Mouse (Mus musculus) frontal cortex, postnatal 36 days (tissue): ENCODE data around the gene Slc24a2.

Source experiments
- DNase-seq, 2 experiments: peaks; one replicate each; pipeline ENCODE4 v3.0.0; 2022; ENCODE audit warnings: low spot score in 2 of 2

The Slc24a2 gene

GRCm38 (mm10) chr4:87115726-87116125 lies 114.6 kb downstream of the Slc24a2 start:
- DNase-seq: no peak

GRCm38 (mm10) chr4:87109331-87110059 lies 120.8 kb downstream of the Slc24a2 start:
- no peak for DNase-seq

- DNase-seq: no peak
These were observed 129.3 kb downstream of the Slc24a2 start for GRCm38 (mm10) chr4:87100936-87101335.

- peak; percentile 46 to 52 for DNase-seq
These were observed 134.1 kb downstream of the Slc24a2 start for GRCm38 (mm10) chr4:87096186-87096585.

GRCm38 (mm10) chr4:87093612-87094011 lies 136.7 kb downstream of the Slc24a2 start:
- peak in 1 of 2 experiments; percentile 50 for DNase-seq

- DNase-seq: peak in 1 of 2 experiments; percentile 66
These were observed 139.4 kb downstream of the Slc24a2 start for GRCm38 (mm10) chr4:87090841-87091240.

- peak in 1 of 2 experiments; percentile 58 for DNase-seq
These were observed 141.6 kb downstream of the Slc24a2 start for GRCm38 (mm10) chr4:87088713-87089112.

- DNase-seq: no peak
These were observed 142.7 kb downstream of the Slc24a2 start for GRCm38 (mm10) chr4:87087597-87087996.

- no peak for DNase-seq
These were observed 143.2 kb downstream of the Slc24a2 start for GRCm38 (mm10) chr4:87086933-87087577.

- no peak for DNase-seq
These were observed 149.0 kb downstream of the Slc24a2 start for GRCm38 (mm10) chr4:87081321-87081720.

GRCm38 (mm10) chr4:87079305-87079704 lies 151.0 kb downstream of the Slc24a2 start:
- DNase-seq: no peak

GRCm38 (mm10) chr4:87078726-87079125 lies 151.6 kb downstream of the Slc24a2 start:
- DNase-seq: no peak

GRCm38 (mm10) chr4:87075761-87076160 lies 154.5 kb downstream of the Slc24a2 start:
- no peak for DNase-seq

- no peak for DNase-seq
These were observed 162.2 kb downstream of the Slc24a2 start for GRCm38 (mm10) chr4:87068121-87068520.

GRCm38 (mm10) chr4:87065227-87065626 lies 165.1 kb downstream of the Slc24a2 start:
- no peak for DNase-seq

- no peak for DNase-seq
These were observed 165.7 kb downstream of the Slc24a2 start for GRCm38 (mm10) chr4:87064561-87064960.

GRCm38 (mm10) chr4:87062771-87063253 lies 167.5 kb downstream of the Slc24a2 start:
- peak; percentile 66 to 84 for DNase-seq

- DNase-seq: no peak
These were observed 168.6 kb downstream of the Slc24a2 start for GRCm38 (mm10) chr4:87061696-87062095.

- no peak for DNase-seq
These were observed 172.7 kb downstream of the Slc24a2 start for GRCm38 (mm10) chr4:87057572-87057971.

GRCm38 (mm10) chr4:87055768-87056167 lies 174.5 kb downstream of the Slc24a2 start:
- peak; percentile 43 to 44 for DNase-seq

- DNase-seq: no peak
These were observed 177.4 kb downstream of the Slc24a2 start for GRCm38 (mm10) chr4:87052881-87053280.

- no peak for DNase-seq
These were observed 181.2 kb downstream of the Slc24a2 start for GRCm38 (mm10) chr4:87049061-87049460.

- no peak for DNase-seq
These were observed 183.1 kb downstream of the Slc24a2 start for GRCm38 (mm10) chr4:87047131-87047530.
